Mouse (Mus musculus) cerebellum, adult 18-20 months (tissue): ENCODE measurements around the gene Eif4g1.

Source experiments
- DNase-seq, 2 experiments: peaks; one replicate each; pipeline ENCODE4 v3.0.0; 2021

The Eif4g1 gene

GRCm38 (mm10) chr16:20706407-20707055, 38.4 kb downstream of the Eif4g1 start:
- DNase-seq = no peak

- no peak for DNase-seq
Observed at GRCm38 (mm10) chr16:20708220-20708938, 40.3 kb downstream of the Eif4g1 start.

GRCm38 (mm10) chr16:20708939-20709734, 41.0 kb downstream of the Eif4g1 start:
- DNase-seq = no peak

GRCm38 (mm10) chr16:20710370-20710769, 42.3 kb downstream of the Eif4g1 start:
- DNase-seq = no peak

- DNase-seq = no peak
Observed at GRCm38 (mm10) chr16:20710810-20711209, 42.7 kb downstream of the Eif4g1 start.

GRCm38 (mm10) chr16:20712190-20712589, 44.1 kb downstream of the Eif4g1 start:
- DNase-seq = no peak

GRCm38 (mm10) chr16:20712889-20713288, 44.8 kb downstream of the Eif4g1 start:
- no peak for DNase-seq

- DNase-seq = no peak
Observed at GRCm38 (mm10) chr16:20714307-20715080, 46.4 kb downstream of the Eif4g1 start.

- peak in 1 of 2 experiments; percentile 36 for DNase-seq
Observed at GRCm38 (mm10) chr16:20715161-20715560, 47.0 kb downstream of the Eif4g1 start.

- DNase-seq = no peak
Observed at GRCm38 (mm10) chr16:20715566-20715965, 47.5 kb downstream of the Eif4g1 start.

GRCm38 (mm10) chr16:20715976-20716840, 48.1 kb downstream of the Eif4g1 start:
- peak; percentile 79 to 84 for DNase-seq

GRCm38 (mm10) chr16:20716841-20717180, 48.7 kb downstream of the Eif4g1 start:
- DNase-seq = no peak

- peak; percentile 97 for DNase-seq
Observed at GRCm38 (mm10) chr16:20717181-20717977, 49.3 kb downstream of the Eif4g1 start, which contains the start of the genes Polr2h and Clcn2. TSS of gene Polr2h (plus strand) at chr16:20717665. TSS of gene Clcn2 (minus strand) at chr16:20717746.

GRCm38 (mm10) chr16:20717978-20718670, 50.0 kb downstream of the Eif4g1 start:
- DNase-seq = no peak

- no peak for DNase-seq
Observed at GRCm38 (mm10) chr16:20721808-20722207, 53.7 kb downstream of the Eif4g1 start.

GRCm38 (mm10) chr16:20722736-20723135, 54.6 kb downstream of the Eif4g1 start:
- no peak for DNase-seq

GRCm38 (mm10) chr16:20723247-20723646, 55.1 kb downstream of the Eif4g1 start:
- DNase-seq = no peak

- no peak for DNase-seq
Observed at GRCm38 (mm10) chr16:20724338-20724748, 56.2 kb downstream of the Eif4g1 start.

GRCm38 (mm10) chr16:20725321-20725720, 57.2 kb downstream of the Eif4g1 start:
- DNase-seq = no peak

GRCm38 (mm10) chr16:20725750-20726149, 57.6 kb downstream of the Eif4g1 start:
- no peak for DNase-seq
